Mouse (Mus musculus) olfactory bulb, adult 2 months (tissue): Measurements from ENCODE around the gene Tgoln1.

Experiments used
- CTCF ChIP-seq: fragments of 200-500 bp; IDR thresholded peaks from 2 replicates; pipeline ENCODE4 v1.5.1; 2012; ENCODE audit warnings: low read depth, mild to moderate bottlenecking, low read length, moderate library complexity; ENCODE audit not compliant: insufficient read depth
- POLR2A ChIP-seq: fragments of 200-500 bp; IDR thresholded peaks from 2 replicates; pipeline ENCODE4 v1.6.1; 2012; ENCODE audit warnings: mild to moderate bottlenecking, low read depth, low read length, moderate library complexity; ENCODE audit not compliant: insufficient read depth

DNA sequence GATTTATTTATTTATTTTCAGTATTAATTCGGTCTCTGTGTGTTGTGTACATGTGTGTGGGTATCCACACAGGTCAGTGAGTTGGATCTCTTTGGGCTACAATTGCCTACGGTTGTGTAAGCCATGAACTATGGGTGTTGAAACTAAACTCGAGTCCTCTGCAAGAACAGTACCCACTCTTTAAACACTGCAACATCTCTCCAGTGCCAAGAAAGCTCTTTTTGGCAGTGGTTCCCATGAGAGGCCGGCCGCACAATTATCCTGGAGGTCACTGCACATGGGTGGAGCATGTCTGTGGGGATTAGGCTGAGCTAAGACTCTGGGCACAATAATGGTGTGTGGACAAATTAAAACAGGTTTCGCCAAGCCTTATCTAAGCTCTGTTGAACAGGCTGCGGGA lies 36.6 kb upstream of the Tgoln1 start:
- TF ChIP-seq POLR2A (no peak), CTCF (no peak)
